Mouse (Mus musculus) adrenal gland, postnatal 0 days (tissue): Measurements from ENCODE around the gene Lpar4. TPM values are rescaled to one million over a fixed set of nuclear protein-coding genes. Genes with fewer than 3 reads are reported as not detected.

Source experiments
- polyA plus RNA-seq: library from polyadenylated mRNA; unstranded; fragments of >200 nt; fragmentation: Nextera tagmentation; extraction: Ambion mirVana; gene quantifications from 2 replicates; pipeline ENCODE4 v1.2.1, GENCODE M21; 2015

Lpar4 gene
- 9.8 and 10.1 TPM in 2 replicates for polyA plus RNA-seq

DNA sequence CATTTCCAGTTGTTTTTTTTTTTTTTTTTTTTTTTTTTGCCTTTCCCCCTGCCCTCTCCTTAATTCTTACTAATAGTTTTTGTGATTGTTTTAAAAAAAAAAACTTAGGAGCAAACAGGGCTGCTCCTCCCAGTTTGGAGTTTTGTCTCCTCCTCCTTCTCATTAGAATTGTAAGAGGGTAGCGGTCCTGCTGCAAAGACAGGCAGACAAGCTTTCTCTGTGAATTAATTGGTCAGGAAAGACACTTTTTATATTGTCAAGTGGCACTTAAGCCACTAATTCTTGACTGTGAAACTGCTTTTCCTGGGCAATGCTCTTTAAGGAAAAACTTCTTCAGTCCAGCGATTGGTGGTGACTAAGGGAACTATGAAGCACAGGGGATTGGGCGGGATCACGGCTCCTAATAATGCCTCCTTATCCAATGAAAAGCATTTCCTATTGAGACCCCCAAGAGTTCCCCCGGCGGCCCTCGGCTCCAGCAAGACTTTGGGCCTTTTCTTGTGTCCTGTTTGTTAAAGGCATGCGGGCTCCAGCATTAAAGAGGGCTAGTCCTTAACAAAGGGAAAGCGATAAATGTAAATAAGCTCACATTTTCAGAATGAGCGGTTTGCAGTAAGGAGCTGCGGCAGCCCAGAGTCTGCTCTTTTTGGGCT is at the start of gene Lpar4:
Gene Lpar4, plus strand, starts transcription at position 451 of the 653 bp plus-strand sequence.

Other genes with a start within 250 kb of the Lpar4 start
- gene Rtl3, start 80.0 kb upstream of the Lpar4 start, polyA plus RNA-seq: 15.6 and 20.3 TPM in 2 replicates
- 0.06 and 0.19 TPM in 2 replicates for gene P2ry10, start 167.9 kb downstream of the Lpar4 start, polyA plus RNA-seq
- gene P2ry10b, start 228.3 kb downstream of the Lpar4 start, polyA plus RNA-seq: 0.61 and 1.3 TPM in 2 replicates